Mouse (Mus musculus) kidney, adult 2 months (tissue): ENCODE measurements around the gene Lsp1.

Experiments used
- CTCF ChIP-seq: fragments of 200-500 bp; conservative IDR thresholded peaks from 2 replicates; pipeline ENCODE4 v1.5.1; 2011; ENCODE audit warnings: low read depth, mild to moderate bottlenecking, control low read depth, low read length, moderate library complexity, mixed read lengths; ENCODE audit not compliant: insufficient read depth, insufficient read length
- POLR2A ChIP-seq: fragments of 200-500 bp; IDR thresholded peaks from one replicate; pipeline ENCODE4 v1.6.1; 2011; ENCODE audit warnings: low read depth, low read length, control low read depth

- TF ChIP-seq POLR2A (no peak), CTCF (no peak)
Measured at GRCm38 (mm10) chr7:142418679-142419078, 41.9 kb upstream of the Lsp1 start.
